ENCODE assay signal across 23 mouse cellular contexts in the genomic region with DNA sequence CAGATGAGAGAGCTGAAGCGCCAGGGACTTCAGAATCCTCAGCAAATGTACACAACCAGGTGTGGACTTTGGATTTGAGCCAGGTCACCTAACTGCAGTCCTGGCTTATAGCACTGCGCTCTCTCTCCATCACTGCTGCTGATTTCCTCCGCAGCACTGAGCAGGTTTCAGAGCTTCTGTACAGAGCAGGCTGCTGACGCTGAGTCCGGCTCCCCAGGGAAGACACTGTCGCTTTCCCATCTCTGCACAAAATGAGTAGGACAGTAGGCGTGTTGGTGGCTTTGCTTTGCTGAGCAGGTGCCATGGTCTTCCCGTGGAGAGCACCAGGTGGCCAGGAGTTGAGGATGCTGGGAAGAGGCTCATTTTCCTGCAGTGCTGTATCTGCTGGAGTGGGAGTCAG.
DNase-seq lines count a peak whose midpoint lies in the region; ATAC-seq and TF ChIP-seq lines count a peak whose summit lies in the region.
"Had no signal": no experiment of that assay in that cellular context is flagged by ENCODE, and none has a peak within 500 bp of the region (broad histone marks: within the 10 kb centered on the region; RNA-seq: fewer than 3 reads in every experiment).

No protein-coding gene starts in this region.

- H3K4me1 ChIP-seq in limb, embryonic 14.5 days (ENCODE audit: control insufficient read depth, insufficient read depth, low read length), result 0 out of 2 replicates have a peak, but pooled peaks cover 4% of the 10 kb centered on the region
- peaks cover 16% of the 10 kb centered on the region for H3K4me1 ChIP-seq in limb, embryonic 10.5 days
- H3K4me1 ChIP-seq in neural tube, embryonic 15.5 days, result peaks cover 21% of the 10 kb centered on the region
- peaks cover 14% of the 10 kb centered on the region for H3K4me1 ChIP-seq in hindbrain, embryonic 16.5 days (ENCODE audit: control insufficient read depth, insufficient read depth, low read depth, low read length)
- H3K4me1 ChIP-seq: megakaryocyte, embryonic 14.5 days; midbrain, embryonic 13.5 days had no signal

- no peak overlapping the region for H3K9ac ChIP-seq in limb, embryonic 14.5 days (ENCODE audit: low read depth, low read length, severe bottlenecking)
- H3K9ac ChIP-seq in neural tube, embryonic 15.5 days (replicated peaks), result no peak overlapping the region
- H3K9ac ChIP-seq in hindbrain, embryonic 16.5 days (ENCODE audit: low read depth, low read length), result no peak overlapping the region
- H3K9ac ChIP-seq: heart, embryonic 13.5 days; midbrain, embryonic 13.5 days had no signal

- no peak overlapping the region; the same call in 1 of the 2 replicates for H3K27ac ChIP-seq in limb, embryonic 14.5 days (replicated peaks; ENCODE audit: low read depth, low read length)
- no peak overlapping the region for H3K27ac ChIP-seq in limb, embryonic 10.5 days
- H3K27ac ChIP-seq in neural tube, embryonic 15.5 days (replicated peaks), result no peak overlapping the region
- peak overlapping the region; percentile 9; the same call in 1 of the 2 replicates for H3K27ac ChIP-seq in hindbrain, embryonic 16.5 days (ENCODE audit: low read depth, low read length)
- H3K27ac ChIP-seq: heart, adult 2 months; heart, embryonic 13.5 days; kidney, postnatal 0 days; layer of hippocampus, adult 2 months; midbrain, embryonic 13.5 days had no signal

- no peaks in the 10 kb centered on the region for H3K9me3 ChIP-seq in limb, embryonic 14.5 days (ENCODE audit: control insufficient read depth, low read length)
- no peaks in the 10 kb centered on the region for H3K9me3 ChIP-seq in limb, embryonic 10.5 days (replicated peaks)
- H3K9me3 ChIP-seq in neural tube, embryonic 15.5 days (replicated peaks), result no peaks in the 10 kb centered on the region
- no peaks in the 10 kb centered on the region for H3K9me3 ChIP-seq in hindbrain, embryonic 16.5 days (ENCODE audit: control insufficient read depth, low read length)
- H3K9me3 ChIP-seq: heart, embryonic 13.5 days; megakaryocyte, embryonic 14.5 days; midbrain, embryonic 13.5 days had no signal

- peak; percentile 41; the same call in 1 of the 2 replicates for ATAC-seq in frontal cortex, adult (ENCODE audit: low TSS enrichment)
- ATAC-seq in limb, embryonic 14.5 days (ENCODE audit: low FRiP score, low read depth), result 0 out of 2 replicates have a peak, but pooled peaks have one; percentile 25
- peak; percentile 21; the same call in 1 of the 2 replicates for ATAC-seq in neural tube, embryonic 15.5 days (ENCODE audit: low FRiP score)
- peak; percentile 55 for ATAC-seq in hindbrain, embryonic 16.5 days
- ATAC-seq: forebrain, embryonic 16.5 days; inflammation-experienced regulatory T-cells, adult 6 months; midbrain, embryonic 13.5 days had no signal

- WGBS in limb, embryonic 14.5 days, result 64% methylated on average over 8 of the region's 8 CpGs
- 90% methylated on average over 8 of the region's 8 CpGs for WGBS in limb, embryonic 10.5 days
- WGBS in neural tube, embryonic 15.5 days, result 74% methylated on average over 8 of the region's 8 CpGs
- 73% methylated on average over 8 of the region's 8 CpGs for WGBS in hindbrain, embryonic 16.5 days

- no peak overlapping the region for H3K4me2 ChIP-seq in limb, embryonic 14.5 days (replicated peaks; ENCODE audit: low read depth, low read length, severe bottlenecking)
- H3K4me2 ChIP-seq in neural tube, embryonic 15.5 days, result no peak overlapping the region
- H3K4me2 ChIP-seq in hindbrain, embryonic 16.5 days (ENCODE audit: low read length), result no peak overlapping the region
- H3K4me2 ChIP-seq: heart, embryonic 13.5 days; midbrain, embryonic 13.5 days had no signal

- H3K27me3 ChIP-seq in limb, embryonic 14.5 days (ENCODE audit: control insufficient read depth, insufficient read depth, low read length), result no peaks in the 10 kb centered on the region
- no peaks in the 10 kb centered on the region for H3K27me3 ChIP-seq in limb, embryonic 10.5 days (ENCODE audit: low read depth, poor library complexity, severe bottlenecking)
- no peaks in the 10 kb centered on the region for H3K27me3 ChIP-seq in neural tube, embryonic 15.5 days (replicated peaks)
- H3K27me3 ChIP-seq in hindbrain, embryonic 16.5 days (replicated peaks; ENCODE audit: control insufficient read depth, insufficient read depth, low read length), result no peaks in the 10 kb centered on the region
- H3K27me3 ChIP-seq: heart, embryonic 13.5 days; megakaryocyte, embryonic 14.5 days; midbrain, embryonic 13.5 days had no signal

- no peaks in the 10 kb centered on the region for H3K36me3 ChIP-seq in limb, embryonic 14.5 days (ENCODE audit: control insufficient read depth, insufficient read depth, low read length)
- no peaks in the 10 kb centered on the region for H3K36me3 ChIP-seq in limb, embryonic 10.5 days
- no peaks in the 10 kb centered on the region for H3K36me3 ChIP-seq in neural tube, embryonic 15.5 days
- no peaks in the 10 kb centered on the region for H3K36me3 ChIP-seq in hindbrain, embryonic 16.5 days (ENCODE audit: control insufficient read depth, insufficient read depth, low read length)
- H3K36me3 ChIP-seq: heart, embryonic 13.5 days; midbrain, embryonic 13.5 days had no signal

- no peak for DNase-seq in frontal cortex, postnatal 10 days (ENCODE audit: low spot score in 2 of 2)
- DNase-seq in limb, embryonic 14.5 days (ENCODE audit: low spot score), result no peak
- no peak for DNase-seq in limb, embryonic 10.5 days (ENCODE audit: low spot score)
- no peak for DNase-seq in neural tube, embryonic 10.5 days (ENCODE audit: extremely low spot score, low spot score)
- DNase-seq in heart, adult 18-20 months, result no peak
- DNase-seq: adrenal gland, postnatal 36 days; cerebellum, adult 11-12 months; cerebellum, postnatal 14 days; embryo, embryonic 11 days; gastrocnemius, postnatal 25 days; heart, adult 2 months; kidney, adult 18-20 months; liver had no signal

- no peak for TF ChIP-seq POLR2A in limb, embryonic 14.5 days (IDR thresholded peaks at IDR 0.05; ENCODE audit: borderline replicate concordance, extremely low read depth, insufficient read depth, insufficient read length)

- no peak overlapping the region for H3K4me3 ChIP-seq in limb, embryonic 14.5 days (replicated peaks; ENCODE audit: low read length)
- no peak overlapping the region for H3K4me3 ChIP-seq in limb, embryonic 10.5 days
- H3K4me3 ChIP-seq in neural tube, embryonic 15.5 days (replicated peaks), result no peak overlapping the region
- no peak overlapping the region for H3K4me3 ChIP-seq in hindbrain, embryonic 16.5 days (ENCODE audit: low read length)
- H3K4me3 ChIP-seq: heart, adult 2 months; heart, embryonic 13.5 days; layer of hippocampus, adult 2 months; megakaryocyte, embryonic 14.5 days; midbrain, embryonic 13.5 days had no signal
